Mouse (Mus musculus) liver, postnatal 0 days (tissue): ENCODE results near the gene Slc20a1.

Source experiments
- CTCF ChIP-seq: sonication (generic); IDR thresholded peaks from 2 replicates; pipeline ENCODE4 v1.5.1; 2016; ENCODE audit warnings: antibody characterized with exemption, low read depth
- EP300 ChIP-seq: IDR thresholded peaks from 2 replicates; pipeline ENCODE4 v1.6.1; 2016; ENCODE audit warnings: antibody characterized with exemption, low read depth, mild to moderate bottlenecking

DNA sequence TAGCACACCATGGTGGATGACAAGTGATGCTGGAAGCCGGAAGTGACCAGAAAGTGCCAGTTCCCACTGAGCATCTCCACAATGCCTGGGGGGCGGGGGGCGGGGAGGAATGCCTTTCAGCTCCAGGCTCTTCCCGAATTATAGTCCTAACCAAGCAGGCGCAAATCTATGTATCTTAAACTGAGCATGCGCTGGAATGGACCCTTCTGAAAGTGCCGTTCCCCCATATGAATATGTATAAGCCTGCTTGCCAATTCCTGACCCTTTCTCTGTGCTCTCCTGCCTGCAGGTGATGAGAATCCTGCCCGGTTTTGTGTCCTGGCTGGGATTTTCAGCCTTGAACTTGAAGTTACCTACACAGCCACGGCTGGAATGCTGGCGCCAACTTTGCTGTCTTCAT, 25.2 kb upstream of the Slc20a1 start:
- TF ChIP-seq CTCF = no peak
- no peak for TF ChIP-seq EP300
